Mouse (Mus musculus): ENCODE results near the gene Olfr623.

The Olfr623 gene

DNA sequence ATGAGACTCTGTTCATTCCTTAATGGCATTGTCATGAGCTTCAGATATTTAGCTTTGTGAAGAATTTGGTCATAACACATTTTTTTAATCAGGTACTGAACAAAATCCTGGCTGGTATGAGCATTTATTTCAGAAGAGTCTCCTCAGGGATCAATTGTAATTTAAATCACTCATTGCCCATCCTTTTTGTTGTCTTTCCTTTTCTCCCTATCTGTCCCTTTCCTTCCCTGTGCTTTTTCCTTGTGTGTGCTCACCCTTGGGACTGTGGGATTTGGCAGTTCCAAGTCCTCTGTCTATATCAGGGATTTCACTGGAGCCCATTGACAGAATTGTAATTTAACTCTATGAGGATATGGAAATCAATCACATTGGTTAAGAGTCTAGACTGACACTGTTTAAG, at the start of gene Olfr623:
Gene Olfr623, minus strand, starts transcription at position 101 of the 400 bp plus-strand sequence.
- DNase-seq (ENCODE audit: low spot score in 2 of 2): no peak

DNA sequence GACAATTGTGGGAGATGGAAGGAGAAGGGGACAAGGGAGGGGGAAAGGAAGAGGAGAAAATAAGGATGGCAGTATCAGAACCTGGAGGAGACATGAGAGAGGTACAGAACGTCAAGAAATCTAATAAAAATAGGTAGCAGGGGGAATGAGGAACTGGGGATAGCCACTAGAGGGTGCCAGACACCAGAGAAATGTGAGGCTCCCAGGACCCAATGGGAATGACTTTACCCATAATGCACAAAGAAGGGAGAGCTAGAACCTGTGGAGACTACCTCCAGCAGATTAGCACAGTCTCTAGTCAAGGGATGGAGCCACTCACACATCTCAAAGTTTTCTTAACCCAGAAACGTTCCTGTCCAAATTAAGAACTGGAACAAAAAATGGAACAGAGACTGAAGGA, 48.5 kb upstream of the Olfr623 start:
- DNase-seq (ENCODE audit: low spot score in 2 of 2): no peak

GRCm38 (mm10) chr7:103699469-103699868, 36.0 kb upstream of the Olfr623 start:
- DNase-seq (ENCODE audit: low spot score in 2 of 2): no peak

DNA sequence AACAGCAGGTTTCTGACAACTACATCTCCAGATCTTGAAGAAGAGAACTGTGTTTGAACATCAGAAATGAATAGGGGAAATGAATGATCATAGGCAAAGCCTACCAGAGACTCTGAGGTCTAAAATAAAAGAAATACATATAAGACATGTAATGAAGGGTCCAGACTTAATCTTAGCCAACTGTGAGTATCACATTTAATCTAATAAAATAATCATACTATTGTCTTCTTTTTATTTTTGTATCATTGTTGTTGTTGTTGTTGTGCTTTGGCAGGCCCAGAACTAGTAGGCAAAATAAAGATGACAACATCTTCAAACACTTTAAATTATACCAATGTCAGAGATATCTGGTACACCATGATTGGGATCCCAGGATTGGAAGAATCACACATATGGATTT, 18.9 kb upstream of the Olfr623 start, which contains the start of gene Olfr625-ps1:
Gene Olfr625-ps1, plus strand, starts transcription at position 301 of the 400 bp plus-strand sequence.
- no peak for DNase-seq (ENCODE audit: low spot score in 2 of 2)

DNA sequence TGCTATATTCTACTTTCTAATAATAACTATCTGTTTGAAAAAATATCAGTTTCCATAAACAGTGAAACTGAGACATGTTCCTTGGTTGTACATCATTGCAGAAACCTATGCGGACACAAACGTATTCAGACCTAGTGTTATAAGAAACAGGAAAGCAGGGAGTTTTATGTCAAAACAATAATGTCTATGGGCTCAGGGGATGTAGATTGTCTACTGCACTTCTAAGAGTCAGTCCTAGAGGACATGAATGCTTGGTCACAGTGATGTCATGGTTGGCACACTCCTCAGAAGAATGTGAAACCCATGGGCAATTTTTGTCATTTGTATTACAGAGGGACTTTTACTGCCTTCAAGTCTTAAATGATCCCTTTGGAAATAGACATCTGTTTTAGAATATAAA, 7.6 kb upstream of the Olfr623 start, which contains the start of gene Olfr624:
Gene Olfr624, minus strand, starts transcription at position 101 of the 400 bp plus-strand sequence.
- no peak for DNase-seq (ENCODE audit: low spot score in 2 of 2)

GRCm38 (mm10) chr7:103644070-103644469, 19.4 kb downstream of the Olfr623 start:
- no peak for DNase-seq (ENCODE audit: low spot score in 2 of 2)

- no peak for DNase-seq (ENCODE audit: low spot score in 2 of 2)
These were observed 20.9 kb downstream of the Olfr623 start, which contains the start of gene Olfr622 for GRCm38 (mm10) chr7:103642602-103643001. TSS of gene Olfr622 (minus strand) at chr7:103642702.

DNA sequence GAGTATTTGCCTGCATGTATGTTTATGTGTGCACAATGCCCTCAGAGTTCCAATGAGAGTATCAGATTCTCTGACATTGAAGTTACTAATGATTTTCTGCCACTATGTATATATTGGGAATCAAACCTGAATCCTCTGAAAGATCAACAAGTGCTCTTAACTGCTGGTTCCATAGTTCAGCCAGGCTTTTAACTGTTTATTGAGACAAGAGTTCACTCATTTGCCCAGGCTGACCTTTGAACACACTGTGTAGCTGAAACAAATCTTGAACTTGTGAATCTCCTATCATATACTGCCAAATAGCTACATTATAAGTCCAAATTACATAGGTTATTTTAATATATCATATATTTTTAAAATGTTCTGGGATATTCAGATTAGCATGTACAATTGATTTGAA, 26.7 kb downstream of the Olfr623 start:
- DNase-seq (ENCODE audit: low spot score in 2 of 2): no peak

GRCm38 (mm10) chr7:103612434-103612833, 51.1 kb downstream of the Olfr623 start, which contains the start of gene Olfr620:
TSS of gene Olfr620 (minus strand) at chr7:103612534.
- DNase-seq (ENCODE audit: low spot score in 2 of 2): no peak

Data from right cerebral cortex, postnatal 10 days (tissue).